ENCODE assay signal across 11 mouse cellular contexts in the genomic region with DNA sequence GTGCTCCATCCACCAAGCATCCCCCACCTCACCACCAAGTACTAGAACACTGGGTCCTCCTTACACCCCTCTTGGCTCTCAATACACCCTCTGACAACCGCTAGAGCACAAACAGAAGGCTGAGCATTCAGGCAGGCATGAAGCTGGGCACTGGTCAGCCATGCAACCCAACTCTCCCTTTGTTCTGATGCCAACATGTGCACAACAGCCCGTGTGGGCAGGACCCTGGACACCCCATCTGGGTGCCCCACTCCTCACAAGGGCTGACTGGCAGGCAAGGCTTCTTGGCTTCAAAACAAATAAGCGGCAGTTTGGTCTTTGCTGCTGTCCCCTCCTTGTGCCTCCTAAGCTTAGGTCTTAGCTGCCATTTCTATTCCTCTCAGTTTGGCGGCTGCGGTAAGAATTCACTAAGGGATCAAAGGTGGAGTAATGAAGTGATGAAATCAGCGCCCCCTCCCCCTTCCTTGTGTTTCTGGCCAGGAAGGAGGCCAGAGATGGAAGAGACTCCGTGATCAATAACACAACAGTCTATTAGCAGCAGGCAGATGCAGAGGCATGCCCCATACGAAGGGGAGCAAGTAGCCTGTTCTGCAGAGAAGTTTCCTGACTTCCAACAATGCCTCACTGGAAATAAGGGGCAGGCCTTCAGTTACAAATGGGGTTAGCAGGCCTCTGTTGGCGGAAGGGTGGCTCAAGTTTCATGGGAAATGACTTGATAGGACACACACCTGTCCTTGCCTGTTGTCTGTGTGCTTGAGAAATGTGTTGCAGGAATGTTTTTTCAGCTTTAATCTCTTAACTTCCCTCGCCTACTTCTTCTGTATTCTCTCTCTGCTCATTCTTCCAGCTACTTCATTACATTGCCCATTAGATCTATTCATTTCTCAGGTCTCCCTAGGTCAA. TPM values are rescaled to one million over a fixed set of nuclear protein-coding genes. Genes with fewer than 3 reads are reported as not detected.
DNase-seq lines count a peak whose midpoint lies in the region; ATAC-seq and TF ChIP-seq lines count a peak whose summit lies in the region.
"Had no signal": no experiment of that assay in that cellular context is flagged by ENCODE, and none has a peak within 500 bp of the region (broad histone marks: within the 10 kb centered on the region; RNA-seq: fewer than 3 reads in every experiment).

No protein-coding gene starts in this region.

- H3K9ac ChIP-seq in kidney, embryonic 14.5 days (ENCODE audit: low read depth, low read length), result no peak overlapping the region
- H3K9ac ChIP-seq in embryonic facial prominence, embryonic 15.5 days, result no peak overlapping the region
- H3K9ac ChIP-seq in hindbrain, embryonic 16.5 days (ENCODE audit: low read depth, low read length), result no peak overlapping the region
- no peak overlapping the region for H3K9ac ChIP-seq in midbrain, embryonic 14.5 days (replicated peaks; ENCODE audit: low read length)
- no peak overlapping the region for H3K9ac ChIP-seq in stomach, postnatal 0 days (ENCODE audit: low read length)
- H3K9ac ChIP-seq: heart, embryonic 12.5 days had no signal

- peak; percentile 37; the same call in 1 of the 2 replicates for ATAC-seq in kidney, embryonic 14.5 days (ENCODE audit: low FRiP score, low TSS enrichment)
- ATAC-seq in embryonic facial prominence, embryonic 15.5 days (ENCODE audit: insufficient number of reproducible peaks, low FRiP score, low TSS enrichment, low read depth), result peak; percentile 13; the same call in 1 of the 2 replicates
- ATAC-seq in hindbrain, embryonic 16.5 days, result peak; percentile 83
- peak; percentile 64 for ATAC-seq in midbrain, embryonic 14.5 days (ENCODE audit: low FRiP score, low TSS enrichment)
- no peak for ATAC-seq in stomach, postnatal 0 days (ENCODE audit: low FRiP score, low TSS enrichment)

- H3K4me1 ChIP-seq in kidney, embryonic 14.5 days (ENCODE audit: control insufficient read depth, insufficient read depth, low read length), result peaks cover 8% of the 10 kb centered on the region
- H3K4me1 ChIP-seq in embryonic facial prominence, embryonic 15.5 days, result peaks cover 57% of the 10 kb centered on the region
- peaks cover 10% of the 10 kb centered on the region for H3K4me1 ChIP-seq in hindbrain, embryonic 16.5 days (ENCODE audit: control insufficient read depth, insufficient read depth, low read depth, low read length)
- H3K4me1 ChIP-seq in midbrain, embryonic 14.5 days (ENCODE audit: control insufficient read depth, insufficient read depth, low read length), result no peaks in the 10 kb centered on the region
- no peaks in the 10 kb centered on the region for H3K4me1 ChIP-seq in stomach, postnatal 0 days (replicated peaks; ENCODE audit: control insufficient read depth, insufficient read depth)

- H3K4me2 ChIP-seq in kidney, embryonic 14.5 days (replicated peaks; ENCODE audit: low read depth, low read length), result no peak overlapping the region
- no peak overlapping the region for H3K4me2 ChIP-seq in embryonic facial prominence, embryonic 15.5 days (replicated peaks)
- H3K4me2 ChIP-seq in hindbrain, embryonic 16.5 days (ENCODE audit: low read length), result no peak overlapping the region
- H3K4me2 ChIP-seq in midbrain, embryonic 14.5 days (ENCODE audit: low read length), result no peak overlapping the region
- H3K4me2 ChIP-seq in stomach, postnatal 0 days (replicated peaks; ENCODE audit: low read depth), result no peak overlapping the region
- H3K4me2 ChIP-seq: heart, embryonic 12.5 days had no signal

- no peak overlapping the region; the same call in 1 of the 2 replicates for H3K27ac ChIP-seq in kidney, embryonic 14.5 days (ENCODE audit: low read depth, low read length)
- peak overlapping the region; percentile 85 for H3K27ac ChIP-seq in embryonic facial prominence, embryonic 15.5 days (replicated peaks)
- H3K27ac ChIP-seq in hindbrain, embryonic 16.5 days (ENCODE audit: low read depth, low read length), result peak overlapping the region; percentile 40; the same call in 1 of the 2 replicates
- peak overlapping the region; percentile 4; the same call in 1 of the 2 replicates for H3K27ac ChIP-seq in midbrain, embryonic 14.5 days (replicated peaks; ENCODE audit: low read depth, low read length)
- no peak overlapping the region for H3K27ac ChIP-seq in stomach, postnatal 0 days (replicated peaks)

- peaks cover 5% of the 10 kb centered on the region for H3K9me3 ChIP-seq in kidney, embryonic 14.5 days (ENCODE audit: control insufficient read depth, low read length)
- H3K9me3 ChIP-seq in embryonic facial prominence, embryonic 15.5 days (replicated peaks), result no peaks in the 10 kb centered on the region
- no peaks in the 10 kb centered on the region for H3K9me3 ChIP-seq in hindbrain, embryonic 16.5 days (ENCODE audit: control insufficient read depth, low read length)
- no peaks in the 10 kb centered on the region for H3K9me3 ChIP-seq in midbrain, embryonic 14.5 days (ENCODE audit: control insufficient read depth, low read length)
- H3K9me3 ChIP-seq in stomach, postnatal 0 days (ENCODE audit: control insufficient read depth, low read length), result no peaks in the 10 kb centered on the region

- H3K4me3 ChIP-seq in kidney, embryonic 14.5 days (ENCODE audit: low read length), result no peak overlapping the region
- H3K4me3 ChIP-seq in embryonic facial prominence, embryonic 15.5 days (replicated peaks), result no peak overlapping the region
- no peak overlapping the region for H3K4me3 ChIP-seq in hindbrain, embryonic 16.5 days (ENCODE audit: low read length)
- no peak overlapping the region for H3K4me3 ChIP-seq in midbrain, embryonic 14.5 days (replicated peaks; ENCODE audit: low read depth, low read length)
- H3K4me3 ChIP-seq in stomach, postnatal 0 days (ENCODE audit: low read depth, low read length), result no peak overlapping the region
- H3K4me3 ChIP-seq: heart, embryonic 12.5 days had no signal

- no peak for TF ChIP-seq EP300 in stomach, postnatal 0 days (optimal IDR thresholded peaks at IDR 0.05)

- no peak for DNase-seq in kidney, postnatal 25 days
- no peak for DNase-seq in midbrain, embryonic 14.5 days
- no peak for DNase-seq in stomach, postnatal 0 days (ENCODE audit: low spot score)
- DNase-seq in adrenal gland, adult 8-10 months, result no peak
- DNase-seq in adrenal gland, postnatal 14 days, result no peak
- DNase-seq: kidney, adult 18-20 months had no signal

- TF ChIP-seq CTCF in stomach, postnatal 0 days (IDR thresholded peaks at IDR 0.05; ENCODE audit: low read depth), result no peak

- H3K36me3 ChIP-seq in kidney, embryonic 14.5 days (ENCODE audit: control insufficient read depth, insufficient read depth, low read length), result peaks cover 33% of the 10 kb centered on the region
- peaks cover 39% of the 10 kb centered on the region for H3K36me3 ChIP-seq in embryonic facial prominence, embryonic 15.5 days
- no peaks in the 10 kb centered on the region for H3K36me3 ChIP-seq in hindbrain, embryonic 16.5 days (ENCODE audit: control insufficient read depth, insufficient read depth, low read length)
- H3K36me3 ChIP-seq in midbrain, embryonic 14.5 days (ENCODE audit: control insufficient read depth, insufficient read depth, low read length), result peaks cover 8% of the 10 kb centered on the region
- H3K36me3 ChIP-seq in stomach, postnatal 0 days (ENCODE audit: control insufficient read depth, insufficient read depth, low read length), result 0 out of 2 replicates have a peak, but pooled peaks cover 4% of the 10 kb centered on the region

- no peaks in the 10 kb centered on the region for H3K27me3 ChIP-seq in kidney, embryonic 14.5 days (ENCODE audit: control insufficient read depth, insufficient read depth, low read length)
- no peaks in the 10 kb centered on the region for H3K27me3 ChIP-seq in embryonic facial prominence, embryonic 15.5 days
- no peaks in the 10 kb centered on the region for H3K27me3 ChIP-seq in hindbrain, embryonic 16.5 days (replicated peaks; ENCODE audit: control insufficient read depth, insufficient read depth, low read length)
- no peaks in the 10 kb centered on the region for H3K27me3 ChIP-seq in midbrain, embryonic 14.5 days (ENCODE audit: control insufficient read depth, insufficient read depth, low read length)
- H3K27me3 ChIP-seq in stomach, postnatal 0 days (ENCODE audit: control insufficient read depth, insufficient read depth, low read length), result no peaks in the 10 kb centered on the region
- H3K27me3 ChIP-seq: heart, embryonic 12.5 days had no signal

- 50% methylated on average over 10 of the region's 10 CpGs for WGBS in kidney, embryonic 14.5 days
- WGBS in embryonic facial prominence, embryonic 15.5 days, result 41% methylated on average over 10 of the region's 10 CpGs
- 59% methylated on average over 10 of the region's 10 CpGs for WGBS in hindbrain, embryonic 16.5 days
- WGBS in midbrain, embryonic 14.5 days, result 67% methylated on average over 10 of the region's 10 CpGs
- WGBS in stomach, postnatal 0 days, result 62% methylated on average over 10 of the region's 10 CpGs

RNA-seq across cellular contexts. Expression of a gene that starts 51.4 kb away (rescaled TPM):
- polyA plus RNA-seq in kidney, embryonic 14.5 days (2014; fragmentation: Nextera tagmentation; extraction: Ambion mirVana), result 15.2 and 23.5 TPM in 2 replicates
- polyA plus RNA-seq in embryonic facial prominence, embryonic 15.5 days (2015; fragmentation: Nextera tagmentation; extraction: Ambion mirVana), result 42.3 and 49.1 TPM in 2 replicates
- polyA plus RNA-seq in hindbrain, embryonic 16.5 days (2015; fragmentation: Nextera tagmentation; extraction: Ambion mirVana), result 12.1 and 16.4 TPM in 2 replicates
- polyA plus RNA-seq in midbrain, embryonic 14.5 days (2014; fragmentation: Nextera tagmentation; extraction: Ambion mirVana), result 14.1 and 22.6 TPM in 2 replicates
- 5.9 and 6.1 TPM in 2 replicates for polyA plus RNA-seq in stomach, postnatal 0 days (2015; fragmentation: Nextera tagmentation; extraction: Ambion mirVana)
- 10 to 100 TPM; 45.6 to 89.0 (median 65.4) TPM for total RNA-seq in adrenal gland, adult 8-10 months (2022)
- 43.0 and 46.3 TPM in 2 replicates for total RNA-seq in adrenal gland, postnatal 14 days (2021)
- total RNA-seq: common myeloid progenitor, adult 5-6 weeks had no signal

Comparison
In these comparisons a context has a peak if more than half of its experiments do, and no peak if none do; other contexts are left out.
1. H3K27ac ChIP-seq: peak in embryonic facial prominence, embryonic 15.5 days (single experiment), hindbrain, embryonic 16.5 days (single experiment) and midbrain, embryonic 14.5 days (single experiment); none in kidney, embryonic 14.5 days (single experiment) and stomach, postnatal 0 days (single experiment).